Mouse (Mus musculus): ENCODE measurements around the gene Cks1brt.

DNA sequence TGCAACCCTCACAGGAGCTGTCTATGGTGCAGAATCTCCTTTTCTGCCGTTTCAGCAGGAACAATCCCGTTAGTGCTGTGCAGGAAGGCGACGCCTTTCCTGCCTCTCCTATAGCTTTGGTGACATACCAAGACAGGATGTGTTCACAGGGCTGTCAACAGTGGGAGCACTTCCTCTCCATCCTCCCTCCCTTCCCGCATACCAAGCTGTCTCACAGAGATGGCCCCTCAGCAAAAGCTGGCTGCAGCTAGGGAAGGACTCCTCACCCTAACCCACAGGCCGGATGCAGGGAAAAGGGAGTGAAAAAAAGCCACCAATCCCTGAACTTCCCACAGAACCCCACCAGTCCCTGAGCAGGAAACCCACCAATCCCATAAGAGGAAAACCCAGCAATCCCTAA, 69.3 kb downstream of the Cks1brt start:
- TF ChIP-seq POLR2A (IDR thresholded peaks at IDR 0.05; ENCODE audit: control insufficient read depth, low read depth, low read length) (no peak), CTCF (IDR thresholded peaks at IDR 0.05; ENCODE audit: control insufficient read depth, insufficient read depth, insufficient replicate concordance, low read depth, low read length) (no peak)
